Mouse (Mus musculus) C2C12 (cell line): ENCODE data around the gene Glcci1.

Source experiments
- CTCF ChIP-seq: IDR thresholded peaks from one replicate; pipeline ENCODE4 v1.5.1; 2011; ENCODE audit not compliant: control insufficient read depth, insufficient read depth, insufficient read length
- MAX ChIP-seq: IDR thresholded peaks from one replicate; pipeline ENCODE4 v1.6.1; 2011; ENCODE audit warnings: mild to moderate bottlenecking, control low read depth
- MYOD1 ChIP-seq: IDR thresholded peaks from one replicate; pipeline ENCODE4 v1.6.1; 2011; ENCODE audit warnings: low read depth; ENCODE audit not compliant: control insufficient read depth, insufficient read length
- MYOG ChIP-seq: IDR thresholded peaks from one replicate; pipeline ENCODE4 v1.6.1; 2011; ENCODE audit not compliant: control insufficient read depth, insufficient read length; ENCODE audit errors: extremely low read depth
- USF1 ChIP-seq: IDR thresholded peaks from one replicate; pipeline ENCODE4 v1.6.1; 2011; ENCODE audit warnings: low read depth, mild to moderate bottlenecking, control low read depth, moderate library complexity

GRCm38 (mm10) chr6:8472915-8473314 is 36.5 kb upstream of the Glcci1 start:
- TF ChIP-seq CTCF: no peak
- TF ChIP-seq USF1: no peak
- no peak for TF ChIP-seq MAX
- no peak for TF ChIP-seq MYOD1
- TF ChIP-seq MYOG: no peak
